Mouse (Mus musculus): ENCODE results near the gene BC028528.
"Not testable (repeated sequence)": the region's sequence is repeated elsewhere in the genome, so short reads cannot be mapped to it uniquely, and the experiment has no call there.

BC028528 gene

GRCm38 (mm10) chr3:95905146-95905939, 13.5 kb upstream of the BC028528 start:
- DNase-seq (ENCODE audit: extremely low read depth, low read depth) = no peak

DNA sequence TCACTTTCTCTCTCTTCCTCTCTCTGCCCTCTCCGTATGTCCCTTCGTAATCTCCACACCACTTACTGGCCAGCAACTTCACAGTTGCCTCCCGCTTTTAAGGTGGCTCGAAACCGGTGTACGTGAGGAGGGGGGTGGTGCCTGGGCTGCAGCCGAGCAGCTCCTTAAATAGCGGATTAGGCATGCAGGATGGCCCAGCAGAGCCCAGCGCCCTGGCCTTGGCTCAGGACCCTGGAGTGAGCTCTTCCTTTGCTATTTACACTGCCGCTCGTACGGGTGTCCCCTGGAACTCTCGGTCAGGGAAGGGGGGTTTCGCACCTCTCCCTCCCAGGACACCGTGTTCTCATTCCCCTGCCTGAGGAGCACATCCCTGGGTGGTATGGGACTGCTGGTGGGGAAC, 12.8 kb upstream of the BC028528 start, which contains the start of gene Car14:
Gene Car14 (minus strand): TSS at position 124 of the 400 bp plus-strand sequence.
- no peak for DNase-seq (ENCODE audit: extremely low read depth, low read depth)

- DNase-seq (ENCODE audit: extremely low read depth, low read depth) = no peak
Measured at GRCm38 (mm10) chr3:95903753-95904502, 12.1 kb upstream of the BC028528 start.

DNA sequence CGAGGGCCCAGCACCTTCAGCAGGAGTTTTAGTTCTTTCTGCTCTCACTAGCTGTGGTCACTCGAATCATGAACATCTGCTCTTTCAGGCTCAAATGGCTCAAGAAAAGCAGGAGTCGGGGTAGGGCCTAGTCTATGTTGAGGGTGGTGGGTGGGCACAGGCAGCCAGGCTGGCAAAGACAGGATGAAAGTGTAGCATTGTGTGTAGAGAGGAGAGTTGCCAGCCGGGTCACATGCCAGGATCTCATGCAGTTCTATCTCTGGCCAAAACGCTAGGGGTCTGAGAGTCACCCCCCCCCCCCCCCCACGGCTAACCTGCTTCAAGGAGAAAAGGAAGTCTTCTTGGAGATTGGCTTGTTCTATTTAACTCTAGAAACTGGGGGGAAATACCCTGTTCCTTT, 10.8 kb upstream of the BC028528 start:
- no peak for DNase-seq (ENCODE audit: extremely low read depth, low read depth)

- DNase-seq (ENCODE audit: extremely low read depth, low read depth) = no peak
Measured at GRCm38 (mm10) chr3:95902373-95902625, 10.5 kb upstream of the BC028528 start.

GRCm38 (mm10) chr3:95901616-95902372, 10.0 kb upstream of the BC028528 start:
- no peak for DNase-seq (ENCODE audit: extremely low read depth, low read depth)

GRCm38 (mm10) chr3:95899800-95900524, 8.2 kb upstream of the BC028528 start:
- DNase-seq (ENCODE audit: extremely low read depth, low read depth) = no peak

- DNase-seq (ENCODE audit: extremely low read depth, low read depth) = not testable (repeated sequence)
Measured at GRCm38 (mm10) chr3:95895501-95895900, 3.7 kb upstream of the BC028528 start.

DNA sequence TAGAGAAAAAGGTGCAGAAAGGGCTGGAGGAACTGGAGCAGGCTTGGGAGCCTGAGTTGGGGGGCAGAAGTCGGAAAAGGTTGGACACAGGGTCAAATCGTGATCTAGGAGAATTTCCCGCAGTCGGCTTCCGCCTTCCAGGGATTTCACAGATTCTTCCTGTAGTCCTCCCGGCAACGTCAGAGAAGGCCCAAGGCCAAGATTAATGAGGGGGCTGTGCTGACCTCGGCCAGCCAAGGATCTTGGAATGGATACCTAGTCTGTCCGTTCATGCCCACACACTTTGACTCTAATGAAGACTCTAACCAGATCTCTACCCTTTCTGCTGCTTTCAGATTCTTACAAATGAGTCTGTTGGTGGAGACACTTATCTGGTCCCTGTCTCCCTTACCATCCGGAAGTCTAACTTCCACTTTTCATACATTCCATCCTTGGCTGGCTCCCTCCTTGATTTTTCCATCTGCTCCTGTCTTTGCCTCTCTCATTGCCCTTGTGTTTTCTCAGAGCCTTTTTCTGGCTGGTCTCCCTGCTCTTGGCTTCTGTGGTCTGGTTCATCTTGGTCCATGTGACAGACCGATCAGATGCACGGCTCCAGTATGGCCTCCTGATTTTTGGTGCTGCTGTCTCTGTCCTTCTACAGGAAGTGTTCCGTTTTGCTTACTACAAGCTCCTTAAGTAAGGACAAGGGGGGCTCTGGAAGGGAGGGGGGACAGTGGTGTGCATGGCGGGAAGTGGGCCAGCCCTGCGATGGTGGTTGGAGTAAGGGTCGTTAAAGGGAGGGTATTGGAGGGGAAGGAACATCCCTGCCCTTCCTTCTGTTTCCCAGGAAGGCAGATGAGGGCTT, 2.7 kb upstream of the BC028528 start:
- DNase-seq (ENCODE audit: extremely low read depth, low read depth) = peak; percentile 73

- peak; percentile 100 for DNase-seq (ENCODE audit: extremely low read depth, low read depth)
Measured at GRCm38 (mm10) chr3:95893606-95894316, 2.0 kb upstream of the BC028528 start, which contains the start of gene Aph1a. Aph1a (plus strand) TSS chr3:95893969.

DNA sequence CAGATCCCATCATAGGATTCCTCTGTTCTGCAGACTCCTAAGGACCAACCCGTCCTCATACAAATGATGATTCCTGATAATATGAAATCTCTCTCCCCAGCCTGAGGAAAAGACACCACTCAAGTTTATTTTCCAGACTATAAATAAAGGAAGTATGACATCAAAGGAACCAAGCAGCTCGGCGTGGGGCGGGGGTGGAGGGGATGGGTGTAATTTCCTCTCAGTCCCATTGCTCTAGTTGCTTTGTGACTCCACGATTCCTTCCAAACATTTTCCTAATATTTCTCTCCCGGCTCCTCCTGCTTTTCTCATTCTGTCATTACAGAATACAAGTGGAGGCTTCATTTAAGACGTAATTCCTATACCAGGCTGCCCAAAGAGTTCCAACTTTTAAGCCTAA, 1.3 kb upstream of the BC028528 start:
- peak; percentile 60 for DNase-seq (ENCODE audit: extremely low read depth, low read depth)

DNA sequence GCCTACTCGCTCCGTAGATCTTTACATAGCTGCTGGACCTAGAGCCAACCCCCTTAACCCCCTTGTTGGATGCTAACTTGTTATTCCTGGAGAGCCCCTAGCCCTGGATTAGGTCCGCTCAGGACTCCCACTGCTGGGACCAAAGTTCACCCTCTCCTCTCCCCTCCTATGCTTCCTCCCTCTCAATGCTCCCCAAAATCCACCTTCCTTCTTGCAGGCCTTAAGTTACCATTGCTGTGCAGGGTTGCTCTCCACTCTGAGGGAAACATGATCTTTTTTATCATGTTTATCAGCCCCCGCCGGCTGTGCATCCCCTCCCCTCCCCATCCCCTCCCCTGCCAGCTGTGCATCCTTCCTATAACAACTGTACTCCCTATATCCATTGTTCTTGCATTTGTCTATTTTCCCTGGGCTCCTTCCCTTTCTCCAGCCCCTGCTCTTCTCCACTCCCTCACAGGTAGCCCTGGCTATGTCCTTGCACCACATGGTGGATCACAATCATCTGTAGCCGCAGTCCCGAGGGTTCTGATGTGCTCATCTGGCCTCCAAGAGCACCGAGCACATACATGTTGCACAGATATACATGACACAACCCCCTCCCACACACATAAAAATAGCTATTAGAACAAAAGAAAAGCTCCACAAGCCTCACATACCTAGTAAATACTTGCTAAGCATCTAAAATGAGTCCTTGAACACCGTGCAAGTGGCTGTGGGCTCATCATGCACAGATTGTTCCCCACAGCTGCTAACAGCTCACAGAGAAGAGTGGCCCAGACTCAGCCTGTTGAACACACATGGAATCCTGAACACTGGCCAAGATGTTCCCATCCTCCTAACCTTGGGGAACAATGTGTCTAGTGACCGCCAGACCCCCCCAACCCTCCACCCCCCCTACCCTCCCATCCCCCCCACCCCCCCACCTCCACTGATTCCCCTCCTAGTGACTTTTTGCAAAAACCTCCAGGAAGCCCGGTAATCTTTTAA, 554 bp upstream of the BC028528 start:
- no peak for DNase-seq (ENCODE audit: extremely low read depth, low read depth)

- DNase-seq (ENCODE audit: extremely low read depth, low read depth) = no peak
Measured at GRCm38 (mm10) chr3:95889664-95890063, 2.1 kb downstream of the BC028528 start.

- no peak for DNase-seq (ENCODE audit: extremely low read depth, low read depth)
Measured at GRCm38 (mm10) chr3:95887596-95887995, 4.2 kb downstream of the BC028528 start.

DNA sequence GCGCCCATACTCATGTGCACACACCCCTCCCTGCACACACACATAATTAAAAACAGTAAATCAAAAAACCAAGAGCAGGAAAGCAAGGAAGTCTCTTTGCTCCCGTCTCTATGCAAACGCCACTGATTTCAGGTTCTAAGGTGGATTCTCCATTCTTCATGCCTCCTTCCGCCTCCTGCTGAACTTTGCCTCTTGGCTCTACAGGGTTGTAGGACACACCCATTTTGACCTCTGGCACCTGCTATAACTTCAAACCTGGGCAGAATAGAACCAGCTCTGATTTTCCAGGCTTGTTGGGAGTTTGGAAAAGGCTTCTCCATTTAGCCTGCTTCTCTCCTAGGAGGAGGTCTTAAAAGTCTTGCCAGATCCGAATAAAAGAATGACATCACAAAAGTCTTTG, 7.4 kb downstream of the BC028528 start:
- DNase-seq (ENCODE audit: extremely low read depth, low read depth) = no peak

- DNase-seq (ENCODE audit: extremely low read depth, low read depth) = peak; percentile 85
Measured at GRCm38 (mm10) chr3:95882816-95883425, 8.9 kb downstream of the BC028528 start.

DNA sequence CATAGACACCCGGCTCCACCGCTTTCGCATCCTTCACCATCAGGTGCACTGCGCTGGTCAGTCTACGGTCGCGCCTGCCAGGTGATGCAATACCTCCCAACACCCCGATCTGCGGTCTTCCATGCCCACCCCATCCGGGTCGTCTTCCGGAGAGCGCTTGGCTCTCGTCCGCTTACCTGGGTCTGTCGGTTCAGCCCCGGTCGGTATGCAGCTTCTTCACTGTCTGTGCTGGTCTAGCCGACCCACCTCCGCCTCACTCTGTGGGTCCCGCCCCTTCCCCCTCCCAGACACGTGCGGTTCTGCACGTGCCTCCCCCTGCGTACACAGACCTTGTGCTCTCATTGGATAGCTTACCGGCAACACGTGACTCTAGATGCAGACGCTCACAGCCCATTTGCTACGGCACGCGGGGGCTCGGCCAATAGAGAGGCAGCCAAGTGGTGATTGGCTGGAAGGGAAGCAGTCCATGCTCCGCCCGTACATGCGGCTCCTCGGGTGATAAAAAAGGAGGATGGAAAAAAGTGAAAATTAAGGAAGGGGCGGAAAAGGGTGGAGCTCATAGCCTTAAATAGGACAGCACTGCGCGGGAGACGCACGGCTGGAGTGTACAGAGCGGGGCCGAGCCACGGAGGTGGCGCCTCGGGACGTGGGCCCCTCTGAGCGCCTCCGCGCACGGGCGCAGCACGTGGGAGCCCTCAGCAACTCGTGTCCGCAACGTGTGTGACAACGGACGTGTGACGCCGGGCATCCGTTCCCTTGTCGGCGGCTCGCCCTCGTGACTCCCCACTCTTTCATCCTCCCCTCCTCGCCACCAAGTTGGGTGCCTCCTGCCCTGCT, 9.6 kb downstream of the BC028528 start, which contains the start of gene Ciart:
Gene Ciart (minus strand): TSS at position 273 of the 837 bp plus-strand sequence.
- DNase-seq (ENCODE audit: extremely low read depth, low read depth) = peak; percentile 100

All from MEL-GATA-1-ER (cell line).